Mouse (Mus musculus) stomach, embryonic 16.5 days (tissue): Measurements from ENCODE around the gene Abcb9. TPM values are rescaled to one million over a fixed set of nuclear protein-coding genes. Genes with fewer than 3 reads are reported as not detected.
"Not testable (repeated sequence)": the region's sequence is repeated elsewhere in the genome, so short reads cannot be mapped to it uniquely, and the experiment has no call there.

Experiments used
- ATAC-seq: fragments of 200-750 bp; cut with Nextera tagmentation; 2 replicates; pipeline ENCODE4 v1.8.0; 2017; ENCODE audit warnings: moderate number of reproducible peaks, moderate TSS enrichment; ENCODE audit not compliant: insufficient read depth, low FRiP score
- H3K27ac ChIP-seq: fragments of 300-500 bp; sonication (generic); 2 replicates; pipeline ENCODE4 v1.5.1; 2014; ENCODE audit warnings: low read length
- H3K27me3 ChIP-seq: fragments of 300-500 bp; sonication (generic); 2 replicates; pipeline ENCODE4 v1.6.1; 2014; ENCODE audit warnings: low read length, control low read depth, mixed read lengths; ENCODE audit not compliant: control insufficient read depth, insufficient read depth
- H3K36me3 ChIP-seq: fragments of 300-500 bp; sonication (generic); 2 replicates; pipeline ENCODE4 v1.6.1; 2014; ENCODE audit warnings: low read length; ENCODE audit not compliant: control insufficient read depth, insufficient read depth
- H3K4me1 ChIP-seq: fragments of 300-500 bp; sonication (generic); 2 replicates; pipeline ENCODE4 v1.6.1; 2014; ENCODE audit warnings: low read length, control low read depth, mixed read lengths; ENCODE audit not compliant: control insufficient read depth, insufficient read depth
- H3K4me2 ChIP-seq: fragments of 300-500 bp; sonication (generic); 2 replicates; pipeline ENCODE4 v1.6.1; 2014; ENCODE audit warnings: low read depth, low read length, mixed read lengths
- H3K4me3 ChIP-seq: fragments of 300-500 bp; sonication (generic); replicated peaks from 2 replicates; pipeline ENCODE4 v1.5.1; 2014; ENCODE audit warnings: mild to moderate bottlenecking, low read length
- H3K9ac ChIP-seq: fragments of 300-500 bp; sonication (generic); 2 replicates; pipeline ENCODE4 v1.6.1; 2014; ENCODE audit warnings: low read length
- H3K9me3 ChIP-seq: fragments of 300-500 bp; sonication (generic); replicated peaks from 2 replicates; pipeline ENCODE4 v1.6.1; 2016; ENCODE audit warnings: low read length, control low read depth; ENCODE audit not compliant: control insufficient read depth
- WGBS: fragments of 180-500 bp; shearing (Covaris S2); extraction: QIAGEN DNeasy Blood & Tissue Kit; methylation state at CpG from one replicate; pipeline ENCODE4 v1.1.7; 2014; 5-methylcytosine and 5-hydroxymethylcytosine counted together
- polyA plus RNA-seq: library from polyadenylated mRNA; unstranded; fragments of >200 nt; fragmentation: Nextera tagmentation; extraction: Ambion mirVana; gene quantifications from 2 replicates; pipeline ENCODE4 v1.2.1, GENCODE M21; 2015

Abcb9 gene
- polyA plus RNA-seq, 1 experiment from 2014 or later = 3.2 TPM

- peaks cover 8% of the 10 kb centered on the region for H3K4me1 ChIP-seq
- H3K27ac ChIP-seq = no peak overlapping the region
- no peak overlapping the region for H3K4me3 ChIP-seq
- 45% methylated on average over 4 of the region's 4 CpGs for WGBS
- no peak for ATAC-seq
- H3K36me3 ChIP-seq = no peaks in the 10 kb centered on the region
- no peaks in the 10 kb centered on the region for H3K27me3 ChIP-seq
- no peaks in the 10 kb centered on the region for H3K9me3 ChIP-seq
- H3K4me2 ChIP-seq = no peak overlapping the region
- no peak overlapping the region for H3K9ac ChIP-seq
Observed at GRCm38 (mm10) chr5:124056956-124057355, 38.6 kb downstream of the Abcb9 start.

- Histone ChIP-seq H3K9me3 (no peaks in the 10 kb centered on the region), H3K27ac (no peak overlapping the region), H3K4me2 (no peak overlapping the region), H3K4me3 (no peak overlapping the region), H3K27me3 (no peaks in the 10 kb centered on the region), H3K9ac (no peak overlapping the region), H3K36me3 (no peaks in the 10 kb centered on the region), H3K4me1 (peaks cover 10% of the 10 kb centered on the region)
- no peak for ATAC-seq
- WGBS = 100% methylated on average over 1 of the region's 1 CpGs
Observed at GRCm38 (mm10) chr5:124056219-124056618, 39.4 kb downstream of the Abcb9 start.

DNA sequence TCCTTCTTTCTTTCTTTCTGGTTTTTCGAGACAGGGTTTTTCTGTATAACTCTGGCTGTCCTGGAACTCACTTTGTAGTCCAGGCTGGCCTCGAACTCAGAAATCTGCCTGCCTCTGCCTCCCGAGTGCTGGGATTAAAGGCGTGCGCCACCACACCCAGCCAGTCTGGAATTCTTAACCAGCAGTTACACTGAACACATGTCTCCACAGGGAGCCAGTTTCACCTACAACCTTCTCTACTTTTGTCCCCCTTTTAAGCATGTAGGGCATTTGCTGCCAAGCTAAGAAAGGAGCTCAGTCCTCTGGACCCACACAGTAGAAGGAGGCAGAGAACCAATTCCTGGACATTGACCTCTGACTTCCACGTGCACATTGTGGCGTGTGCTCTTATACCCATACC is 43.0 kb downstream of the Abcb9 start:
- WGBS = 88% methylated on average over 7 of the region's 7 CpGs
- not testable (repeated sequence) for ATAC-seq

DNA sequence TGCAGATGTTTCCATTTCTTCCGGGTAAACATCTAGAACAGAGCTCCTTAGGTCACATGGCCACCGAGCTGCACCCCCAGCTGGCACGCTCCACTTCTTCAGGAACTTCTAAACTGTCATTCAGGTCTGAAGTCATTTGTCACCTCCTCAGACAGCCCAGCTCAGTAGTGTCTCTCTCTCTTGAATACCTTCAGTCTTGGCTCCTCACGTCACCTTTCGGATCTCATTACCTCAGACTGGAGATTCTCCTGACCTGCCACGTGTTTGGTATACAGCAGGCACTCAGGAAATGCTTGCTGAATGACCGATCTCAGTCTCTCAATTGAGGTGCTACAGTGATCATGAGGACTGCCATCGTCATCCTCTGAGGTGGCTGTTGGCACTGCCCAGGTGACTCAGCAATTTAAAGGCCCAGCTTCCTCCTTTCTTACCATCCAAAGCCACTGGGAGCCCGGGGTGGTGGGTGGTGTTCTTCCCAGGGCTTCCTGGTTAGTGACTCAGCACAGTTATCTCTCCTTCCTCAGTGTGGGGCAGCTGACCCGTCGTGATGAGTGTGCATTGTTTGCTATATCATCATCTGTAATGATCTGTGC is 43.6 kb downstream of the Abcb9 start:
- H3K27me3 ChIP-seq = no peaks in the 10 kb centered on the region
- H3K36me3 ChIP-seq = no peaks in the 10 kb centered on the region
- WGBS = 61% methylated on average over 11 of the region's 11 CpGs
- peaks cover 29% of the 10 kb centered on the region for H3K4me1 ChIP-seq
- no peak overlapping the region for H3K4me3 ChIP-seq
- H3K9me3 ChIP-seq = no peaks in the 10 kb centered on the region
- no peak overlapping the region; the same call in 1 of the 2 replicates for H3K9ac ChIP-seq
- peak; percentile 72 for ATAC-seq
- H3K27ac ChIP-seq = peak overlapping the region; percentile 53
- no peak overlapping the region; the same call in 1 of the 2 replicates for H3K4me2 ChIP-seq

More for the DNA sequence above, 43.0 kb downstream of the Abcb9 start:
- H3K4me3 ChIP-seq, H3K9ac ChIP-seq, H3K27me3 ChIP-seq, H3K27ac ChIP-seq, H3K36me3 ChIP-seq, H3K4me2 ChIP-seq, H3K9me3 ChIP-seq: not testable (repeated sequence)
- H3K4me1 ChIP-seq = peaks cover 25% of the 10 kb centered on the region

- 41% methylated on average over 14 of the region's 14 CpGs for WGBS
- Histone ChIP-seq H3K4me3 (no peak overlapping the region), H3K27ac (peak overlapping the region; percentile 92), H3K36me3 (no peaks in the 10 kb centered on the region), H3K4me1 (peaks cover 34% of the 10 kb centered on the region), H3K9me3 (no peaks in the 10 kb centered on the region), H3K27me3 (no peaks in the 10 kb centered on the region), H3K4me2 (peak overlapping the region; percentile 24; the same call in 1 of the 2 replicates), H3K9ac (peak overlapping the region; percentile 49)
- ATAC-seq = no peak
Observed at GRCm38 (mm10) chr5:124050095-124051050, 45.2 kb downstream of the Abcb9 start.

GRCm38 (mm10) chr5:124049249-124050045 is 46.2 kb downstream of the Abcb9 start:
- H3K9ac ChIP-seq = peak overlapping the region; percentile 49
- H3K27me3 ChIP-seq = no peaks in the 10 kb centered on the region
- ATAC-seq = no peak
- H3K27ac ChIP-seq = peak overlapping the region; percentile 92
- no peaks in the 10 kb centered on the region for H3K36me3 ChIP-seq
- H3K4me2 ChIP-seq = peak overlapping the region; percentile 24; the same call in 1 of the 2 replicates
- peaks cover 34% of the 10 kb centered on the region for H3K4me1 ChIP-seq
- 60% methylated on average over 15 of the region's 15 CpGs for WGBS
- H3K9me3 ChIP-seq = no peaks in the 10 kb centered on the region
- no peak overlapping the region for H3K4me3 ChIP-seq

DNA sequence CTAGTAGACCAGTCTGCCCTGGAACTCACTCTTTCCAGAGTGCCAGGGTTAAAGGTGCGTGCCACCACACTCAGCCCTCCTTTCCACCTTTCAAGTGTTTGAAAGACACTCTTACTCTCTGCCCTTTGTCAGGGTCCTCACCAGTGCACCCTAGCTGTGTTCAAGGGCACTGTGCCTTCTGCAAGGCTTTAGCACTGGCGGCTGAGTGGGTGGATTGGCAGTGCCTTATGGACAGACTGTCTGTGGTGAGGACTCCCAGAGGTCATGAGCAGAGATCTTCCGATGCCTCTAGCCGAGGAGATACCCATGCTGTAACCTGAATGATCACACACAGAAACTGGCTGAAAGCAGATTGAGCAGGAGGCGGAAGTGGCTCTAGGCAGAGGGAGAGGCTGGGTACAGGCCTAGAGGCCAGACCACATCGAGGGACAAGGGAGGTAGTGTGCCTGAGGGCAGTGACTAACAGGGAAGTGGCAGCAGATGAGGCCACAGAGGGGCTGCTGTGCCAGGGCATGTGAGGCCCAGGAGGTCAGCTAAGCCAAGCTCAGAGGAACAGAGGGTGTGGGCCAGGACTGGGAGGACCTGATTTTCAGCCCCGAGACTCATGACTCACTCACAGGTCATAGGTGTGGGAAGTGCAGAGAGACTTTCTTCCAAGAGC is 48.7 kb downstream of the Abcb9 start:
- no peaks in the 10 kb centered on the region for H3K27me3 ChIP-seq
- H3K9ac ChIP-seq = peak overlapping the region; percentile 58
- 69% methylated on average over 7 of the region's 7 CpGs for WGBS
- H3K4me2 ChIP-seq = no peak overlapping the region
- H3K36me3 ChIP-seq = no peaks in the 10 kb centered on the region
- peaks cover 43% of the 10 kb centered on the region for H3K4me1 ChIP-seq
- H3K9me3 ChIP-seq = no peaks in the 10 kb centered on the region
- ATAC-seq = peak; percentile 88
- H3K4me3 ChIP-seq = no peak overlapping the region
- H3K27ac ChIP-seq = peak overlapping the region; percentile 98

DNA sequence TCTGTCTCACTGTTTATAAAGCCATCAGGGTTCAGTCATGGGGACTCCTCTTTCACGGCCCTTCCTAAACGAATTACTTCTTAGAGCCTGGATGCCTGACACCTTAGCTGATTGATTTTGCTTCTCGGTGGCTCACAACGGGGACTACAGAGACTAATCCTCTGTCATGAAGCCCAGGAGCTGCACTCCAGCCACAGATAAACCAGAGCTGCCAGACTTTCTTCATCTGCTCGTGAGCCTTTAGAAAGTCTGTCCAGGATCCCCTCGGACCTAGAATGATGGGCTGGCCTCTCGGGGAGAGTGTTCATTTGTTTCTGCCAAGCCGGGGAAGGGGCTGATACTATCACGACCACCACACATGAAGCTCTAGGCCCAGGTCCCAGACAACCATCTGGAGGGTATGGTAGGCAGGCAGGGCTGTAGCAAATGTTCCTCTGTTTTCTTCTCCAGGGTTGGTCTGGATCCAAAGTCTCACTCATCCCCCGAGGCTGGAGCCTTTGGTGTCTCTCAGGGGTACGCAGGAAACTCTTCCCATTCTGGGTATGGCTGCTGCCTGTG is 50.1 kb downstream of the Abcb9 start:
- Histone ChIP-seq H3K9ac (0 out of 2 replicates have a peak overlapping the region, but pooled peaks have one; percentile 1), H3K4me2 (no peak overlapping the region), H3K27me3 (no peaks in the 10 kb centered on the region), H3K27ac (peak overlapping the region; percentile 49; the same call in 1 of the 2 replicates), H3K4me3 (no peak overlapping the region), H3K9me3 (no peaks in the 10 kb centered on the region), H3K4me1 (peaks cover 38% of the 10 kb centered on the region), H3K36me3 (no peaks in the 10 kb centered on the region)
- ATAC-seq = no peak
- WGBS = 29% methylated on average over 11 of the region's 11 CpGs
